Mouse (Mus musculus) Patski (cell line): Measurements from ENCODE around the gene Iqcm. TPM values are rescaled to one million over a fixed set of nuclear protein-coding genes. Genes with fewer than 3 reads are reported as not detected.
"Not testable (repeated sequence)": the region's sequence is repeated elsewhere in the genome, so short reads cannot be mapped to it uniquely, and the experiment has no call there.

ENCODE experiments used
- ATAC-seq: fragments of 100-300 bp; one replicate; pipeline ENCODE4 v1.8.0; 2021
- CTCF ChIA-PET: fragments of 350-600 bp; sonication (Branson Sonifier 250); formaldehyde crosslinking; loops from one replicate; lab custom pipeline; 2022; ENCODE audit warnings: inconsistent platforms; lab: Charles Lee
- POLR2A ChIA-PET: fragments of 350-600 bp; sonication (Branson Sonifier 250); formaldehyde crosslinking; loops from one replicate; lab custom pipeline; 2022; ENCODE audit warnings: antibody characterized with exemption, inconsistent platforms; lab: Charles Lee
- DNase-seq: peaks from one replicate; pipeline ENCODE4 v3.0.0-alpha.2; 2011; ENCODE audit warnings: low read depth, low spot score
- H3K27me3 ChIP-seq: fragments of 371-371 bp; one replicate; pipeline ENCODE4 v1.5.1; 2021
- CTCF ChIP-seq: fragments of 100-300 bp; IDR thresholded peaks from one replicate; pipeline ENCODE4 v1.5.1; 2021
- in situ Hi-C: fragments of 300-500 bp; cut with MboI; formaldehyde crosslinking; loops from 3 replicates; pipeline ENCODE4 v1.11.1; 2018; ENCODE audit warnings: low pct_unique_long_range_greater_than_20kb, mixed read lengths
- polyA plus RNA-seq: library from polyadenylated mRNA; unstranded; gene quantifications from one replicate; pipeline ENCODE4 v1.2.3, GENCODE M21; 2021

Iqcm gene
- not detected for polyA plus RNA-seq

DNA sequence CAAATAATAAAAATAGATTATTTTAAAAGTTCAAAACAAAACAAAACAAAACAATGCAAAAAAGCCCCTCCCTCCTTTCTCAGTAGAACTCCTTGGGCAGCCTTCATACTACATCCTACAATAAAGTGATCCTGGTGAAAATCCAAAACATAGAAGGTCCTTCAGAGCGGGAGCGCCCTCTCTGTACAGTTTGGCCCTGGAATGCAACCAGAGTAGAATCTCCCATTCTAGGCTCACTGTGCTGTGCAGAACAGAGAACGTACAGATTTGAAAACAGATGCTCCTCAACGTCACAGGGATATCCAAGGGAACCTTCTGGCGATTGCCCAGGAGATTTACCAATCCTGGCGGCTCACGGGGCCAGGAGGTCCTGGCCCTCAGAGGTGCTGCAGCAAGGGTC, at the start of gene Iqcm:
TSS of gene Iqcm (plus strand) at position 301 of the 400 bp plus-strand sequence.
- ChIA-PET CTCF (no interaction called here), POLR2A (no interaction called here)
- ATAC-seq (no peak), DNase-seq (no peak)
- H3K27me3 ChIP-seq, result no peaks in the 10 kb centered on the region
- TF ChIP-seq CTCF, result no peak
- in situ Hi-C loops, result no loop called here

DNA sequence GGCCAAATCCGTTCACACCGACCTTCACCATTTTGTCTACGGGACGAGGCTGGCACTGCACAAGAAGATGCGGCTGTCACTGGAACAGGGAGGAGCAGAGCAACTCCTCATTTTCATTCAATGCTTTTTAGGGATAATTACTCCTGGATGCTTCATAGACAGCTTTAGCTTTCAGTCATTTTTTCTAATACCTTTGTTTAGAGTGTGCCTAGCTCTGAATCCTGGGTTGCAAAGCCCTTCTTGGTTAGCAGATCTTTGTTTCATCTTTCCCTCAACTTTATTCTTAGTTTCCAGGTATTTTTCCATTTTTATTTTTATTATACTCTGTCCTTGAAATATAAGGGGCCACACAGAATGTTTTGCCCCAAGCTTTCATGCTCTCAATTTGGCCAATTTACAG, 42.0 kb upstream of the Iqcm start, which contains the start of gene Gm10358:
TSS of gene Gm10358 (minus strand) at position 101 of the 400 bp plus-strand sequence.
- ChIA-PET CTCF (no interaction called here), POLR2A (no interaction called here)
- H3K27me3 ChIP-seq, result peaks cover 3% of the 10 kb centered on the region
- DNase-seq (no peak), ATAC-seq (no peak)
- in situ Hi-C loops, result no loop called here
- TF ChIP-seq CTCF, result no peak

DNA sequence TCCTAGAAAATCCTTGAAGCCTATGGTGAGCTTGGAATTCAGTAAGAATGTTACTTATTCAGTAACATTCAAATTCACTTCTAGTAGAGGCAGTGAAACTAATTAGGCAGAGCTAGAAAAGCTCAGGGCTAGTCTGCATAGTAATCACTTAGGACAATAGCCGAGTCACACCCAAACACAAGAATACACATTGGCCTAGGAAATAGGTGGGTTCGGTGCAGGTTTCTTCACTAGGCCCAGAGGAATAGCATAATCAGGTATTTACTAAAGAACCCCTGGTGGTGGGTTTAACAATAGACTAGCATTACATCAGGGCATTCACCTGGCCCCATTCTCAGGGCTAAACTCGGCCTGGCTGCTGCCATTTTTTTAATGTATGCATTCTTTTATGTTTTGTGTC, 32.8 kb upstream of the Iqcm start:
- H3K27me3 ChIP-seq, DNase-seq, CTCF ChIA-PET, ATAC-seq, POLR2A ChIA-PET, in situ Hi-C loops: not testable (repeated sequence)

DNA sequence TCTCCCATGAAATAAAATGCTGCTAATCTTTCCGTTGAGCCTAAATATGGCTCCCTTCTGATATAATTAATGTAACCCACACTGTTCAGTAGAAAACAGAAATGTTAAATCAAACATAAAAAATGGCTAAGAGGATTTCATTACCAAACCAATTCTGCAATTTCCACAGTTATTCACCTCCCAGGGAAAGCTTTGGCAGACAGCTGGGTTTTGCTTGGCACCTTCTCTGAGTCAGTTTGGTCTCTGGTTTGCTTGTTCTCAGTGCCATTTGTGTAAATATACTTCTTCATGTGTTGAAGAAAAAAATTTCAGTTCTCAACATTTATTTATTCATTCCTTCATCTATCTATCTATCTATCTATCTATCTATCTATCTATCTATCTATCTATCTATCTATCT, 28.3 kb downstream of the Iqcm start:
- POLR2A ChIA-PET, result no interaction called here
- DNase-seq, result no peak
- TF ChIP-seq CTCF, result no peak

DNA sequence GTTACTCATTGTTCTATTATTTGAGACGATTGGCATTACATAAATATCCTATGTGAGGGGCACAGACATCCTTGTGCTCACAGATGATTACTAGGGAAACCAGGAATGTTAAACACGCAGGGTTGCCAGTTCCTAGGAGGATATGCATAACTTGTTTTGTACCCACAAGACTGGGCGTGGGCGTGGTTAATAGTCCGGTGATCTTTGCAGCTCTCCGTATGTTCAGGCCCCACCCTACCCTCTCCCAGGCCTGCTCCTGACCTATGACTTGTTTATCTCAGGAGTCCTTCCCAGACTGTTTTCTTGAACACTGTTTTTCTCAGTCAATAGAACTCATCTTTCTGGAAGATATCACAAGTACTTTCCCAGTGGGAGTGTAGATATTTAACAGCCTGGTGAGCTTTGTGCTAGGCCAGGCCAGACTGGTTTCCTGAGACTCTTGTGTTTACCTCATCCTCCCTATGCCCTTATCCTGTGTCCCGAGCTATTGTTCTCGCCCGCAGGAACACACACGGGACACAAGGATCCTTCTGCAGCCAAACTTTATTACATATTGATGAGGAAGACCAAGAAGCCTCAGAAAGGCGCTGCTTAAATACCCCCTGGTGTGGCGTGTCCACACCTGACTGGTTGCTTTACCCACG, 40.7 kb downstream of the Iqcm start:
- no peaks in the 10 kb centered on the region for H3K27me3 ChIP-seq
- ChIA-PET POLR2A (no interaction called here), CTCF (no interaction called here)
- DNase-seq (no peak), ATAC-seq (no peak)
- in situ Hi-C loops, result no loop called here
- no peak for TF ChIP-seq CTCF

More for the DNA sequence above, 28.3 kb downstream of the Iqcm start:
- H3K27me3 ChIP-seq, result no peaks in the 10 kb centered on the region
- CTCF ChIA-PET, result no interaction called here
- in situ Hi-C loops, result no loop called here
- ATAC-seq, result no peak

DNA sequence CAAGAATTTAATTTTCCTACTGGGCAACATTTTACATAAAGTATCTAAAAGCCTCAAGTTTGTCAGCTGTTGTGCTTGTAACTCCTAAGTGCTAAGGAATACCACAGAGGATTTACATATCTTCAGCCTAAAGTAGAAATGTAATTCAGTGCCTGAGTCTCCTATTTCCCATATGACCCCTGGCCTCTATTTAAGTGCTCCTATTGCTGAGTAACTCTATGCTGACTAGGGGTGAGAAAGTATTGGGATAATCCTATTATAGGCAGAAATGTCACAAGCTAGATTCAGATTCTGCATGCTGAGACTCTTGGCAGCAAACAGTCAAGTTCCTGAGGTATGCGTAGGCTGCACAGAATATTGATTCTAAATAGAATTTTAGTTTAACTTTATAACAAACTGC, 60.8 kb downstream of the Iqcm start:
- DNase-seq (no peak), ATAC-seq (no peak)
- TF ChIP-seq CTCF, result no peak
- CTCF ChIA-PET, result interaction anchor here (1.1 kb wide), 1 partner anchor 10 kb away, joined by 3 read pairs; no protein-coding TSS in a partner anchor
- POLR2A ChIA-PET, result no interaction called here
- in situ Hi-C loops, result no loop called here
- no peaks in the 10 kb centered on the region for H3K27me3 ChIP-seq

DNA sequence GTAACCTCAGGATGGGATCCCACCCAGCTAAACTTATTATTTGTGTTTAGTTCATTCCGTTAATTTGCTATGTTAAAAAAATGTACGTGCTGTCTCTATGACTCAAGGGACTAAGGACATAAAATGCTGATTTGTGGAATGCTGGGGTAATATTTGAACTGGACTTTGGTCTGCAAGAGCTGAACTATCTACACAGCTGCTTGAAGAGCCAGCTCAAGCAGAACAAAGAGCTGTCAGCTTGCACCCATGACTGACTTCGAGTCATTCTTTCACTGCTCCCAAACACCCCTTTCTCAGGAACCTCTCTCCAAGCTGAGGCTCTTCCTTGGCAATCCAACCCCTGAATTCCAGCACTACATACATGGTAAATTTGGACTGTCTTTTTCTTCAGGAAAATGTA, 65.3 kb downstream of the Iqcm start:
- DNase-seq (no peak), ATAC-seq (no peak)
- CTCF ChIA-PET, result no interaction called here
- peaks cover 3% of the 10 kb centered on the region for H3K27me3 ChIP-seq
- in situ Hi-C loops, result no loop called here
- POLR2A ChIA-PET, result no interaction called here
- no peak for TF ChIP-seq CTCF

DNA sequence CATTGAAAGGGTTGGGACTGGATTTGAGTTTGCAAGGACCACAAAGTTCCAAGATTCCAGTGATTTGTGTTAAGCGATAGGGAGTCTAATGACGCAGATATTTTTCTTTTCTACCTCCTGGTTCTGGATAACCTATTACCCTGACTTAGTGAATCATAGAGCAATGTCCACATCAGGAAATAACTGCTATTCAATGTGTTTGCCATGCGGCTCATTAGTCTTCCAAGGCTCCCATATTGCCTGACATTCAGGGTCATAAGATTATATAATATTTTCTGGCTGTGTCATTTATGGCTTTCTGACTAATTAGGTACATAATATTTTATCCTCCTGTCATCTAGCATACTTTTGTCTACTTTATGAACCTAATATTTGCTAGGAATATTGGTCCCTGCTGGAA, 100.8 kb downstream of the Iqcm start:
- ChIA-PET CTCF (no interaction called here), POLR2A (no interaction called here)
- no peaks in the 10 kb centered on the region for H3K27me3 ChIP-seq
- in situ Hi-C loops, result no loop called here
- DNase-seq, result no peak
- no peak for ATAC-seq
- TF ChIP-seq CTCF, result no peak

DNA sequence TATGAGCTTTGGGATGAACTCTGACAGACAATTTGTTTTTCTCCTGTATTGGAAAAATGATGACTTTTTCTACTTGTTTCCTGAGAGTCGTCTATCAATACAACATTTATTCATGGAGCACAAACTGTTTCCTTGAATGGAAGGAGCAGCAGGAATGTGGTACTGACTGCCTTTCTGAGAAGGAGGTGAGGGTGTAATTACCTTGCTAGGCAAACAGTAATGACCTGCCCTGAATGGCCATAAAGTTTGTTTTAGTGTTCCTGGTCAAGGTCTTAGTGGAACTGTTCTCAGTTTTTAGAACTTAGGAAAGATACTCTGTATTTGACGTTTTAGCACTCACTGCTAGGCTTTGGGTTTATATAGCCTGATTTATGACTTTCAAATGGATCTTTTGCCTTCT, 147.8 kb downstream of the Iqcm start:
- no peak for ATAC-seq
- in situ Hi-C loops, result no loop called here
- DNase-seq, result no peak
- CTCF ChIA-PET, result no interaction called here
- TF ChIP-seq CTCF, result no peak
- no peaks in the 10 kb centered on the region for H3K27me3 ChIP-seq
- POLR2A ChIA-PET, result no interaction called here

DNA sequence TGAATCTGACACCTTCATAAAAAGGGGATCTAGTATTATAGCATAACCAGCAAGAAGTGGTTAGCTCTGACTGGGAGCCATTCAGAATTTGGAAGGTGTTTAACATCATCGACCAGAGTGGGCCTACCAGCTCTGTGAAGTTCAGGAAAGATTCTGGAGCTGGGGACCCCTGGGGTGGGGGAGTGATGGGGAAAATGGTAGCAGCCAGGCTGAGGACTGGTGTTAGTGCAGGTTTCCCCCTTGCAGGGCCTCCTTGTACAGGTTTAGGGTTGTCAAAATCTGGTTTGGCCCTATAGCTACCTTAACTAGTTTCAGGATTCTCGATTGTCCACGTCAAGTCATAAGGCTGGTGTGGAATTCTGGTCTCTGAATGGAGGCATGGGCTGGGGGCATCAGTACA, 194.5 kb downstream of the Iqcm start:
- POLR2A ChIA-PET, result no interaction called here
- DNase-seq, result no peak
- in situ Hi-C loops, result no loop called here
- CTCF ChIA-PET, result no interaction called here
- TF ChIP-seq CTCF, result no peak
- no peaks in the 10 kb centered on the region for H3K27me3 ChIP-seq
- no peak for ATAC-seq

DNA sequence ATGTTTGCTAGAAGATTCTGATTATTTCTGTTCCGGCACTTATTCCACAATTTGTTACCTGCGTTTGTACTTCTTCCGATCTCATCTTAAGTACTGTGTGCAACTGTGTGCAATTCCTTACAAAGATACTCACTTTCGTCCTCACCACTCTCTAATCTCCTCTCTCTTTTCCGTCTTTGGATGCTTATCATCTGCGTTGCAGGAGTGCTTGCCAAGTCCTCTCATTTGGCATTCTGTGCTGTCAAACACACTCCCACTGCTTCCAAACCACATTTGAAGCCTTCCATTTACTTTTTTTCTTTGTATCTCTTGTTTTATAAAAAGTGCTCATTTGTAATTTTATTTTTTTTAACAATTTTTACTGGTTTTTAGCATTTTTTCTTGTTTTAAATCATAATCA, 210.8 kb downstream of the Iqcm start:
- in situ Hi-C loops, result no loop called here
- no peak for TF ChIP-seq CTCF
- CTCF ChIA-PET, result no interaction called here
- POLR2A ChIA-PET, result no interaction called here
- no peak for DNase-seq
- no peaks in the 10 kb centered on the region for H3K27me3 ChIP-seq
- ATAC-seq, result no peak

DNA sequence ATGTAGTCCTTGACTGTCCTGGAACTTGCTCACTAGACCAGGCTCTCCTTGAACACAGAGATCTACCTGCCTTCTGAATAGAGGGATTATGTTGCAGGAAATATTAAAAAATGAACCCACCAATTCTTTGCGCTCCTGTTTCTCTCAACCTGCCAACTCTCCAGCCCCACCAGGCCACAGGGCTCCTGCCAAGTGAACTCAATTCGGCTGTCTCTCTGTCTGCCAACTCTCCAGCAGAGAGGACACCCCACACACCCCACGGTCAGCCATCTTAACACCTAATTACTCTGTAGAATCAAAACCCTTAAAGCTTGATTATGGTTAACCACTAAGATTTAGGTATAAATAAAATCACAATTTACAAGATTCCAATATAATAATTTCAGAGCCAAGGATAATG, 298.1 kb downstream of the Iqcm start:
- no peak for ATAC-seq
- CTCF ChIA-PET, result no interaction called here
- TF ChIP-seq CTCF, result no peak
- POLR2A ChIA-PET, result no interaction called here
- in situ Hi-C loops, result no loop called here
- no peak for DNase-seq
- H3K27me3 ChIP-seq, result no peaks in the 10 kb centered on the region
